Mouse (Mus musculus) c-Kit-positive CD71-negative TER-119-negative erythroid progenitor cells, embryonic 14.5 days (primary cell): ENCODE measurements around the gene Myo9b.

Experiments
- DNase-seq: peaks from one replicate; pipeline ENCODE4 v3.0.0-alpha.2; 2013; ENCODE audit warnings: low read depth

Gene Myo9b

GRCm38 (mm10) chr8:71385212-71385835 lies 112.8 kb downstream of the Myo9b start:
- DNase-seq = no peak

- DNase-seq = no peak
Observed at GRCm38 (mm10) chr8:71388267-71388666, 115.8 kb downstream of the Myo9b start.

GRCm38 (mm10) chr8:71391696-71392095 lies 119.2 kb downstream of the Myo9b start:
- no peak for DNase-seq

GRCm38 (mm10) chr8:71392391-71392790 lies 119.9 kb downstream of the Myo9b start:
- DNase-seq = no peak

GRCm38 (mm10) chr8:71392871-71393270 lies 120.4 kb downstream of the Myo9b start:
- no peak for DNase-seq

- DNase-seq = no peak
Observed at GRCm38 (mm10) chr8:71394481-71394880, 122.0 kb downstream of the Myo9b start.

GRCm38 (mm10) chr8:71395071-71395470 lies 122.6 kb downstream of the Myo9b start:
- no peak for DNase-seq

- no peak for DNase-seq
Observed at GRCm38 (mm10) chr8:71395629-71396028, 123.1 kb downstream of the Myo9b start, which contains the start of gene Ushbp1. Gene Ushbp1 (minus strand): TSS chr8:71395802.

GRCm38 (mm10) chr8:71396639-71397305 lies 124.3 kb downstream of the Myo9b start, which contains the start of gene Babam1:
Gene Babam1 (plus strand): TSS chr8:71396861.
- DNase-seq = peak; percentile 93

GRCm38 (mm10) chr8:71397701-71398100 lies 125.2 kb downstream of the Myo9b start:
- no peak for DNase-seq

- DNase-seq = no peak
Observed at GRCm38 (mm10) chr8:71400826-71401225, 128.3 kb downstream of the Myo9b start.

GRCm38 (mm10) chr8:71401454-71401853 lies 128.9 kb downstream of the Myo9b start:
- DNase-seq = no peak

- DNase-seq = no peak
Observed at GRCm38 (mm10) chr8:71402446-71402964, 130.0 kb downstream of the Myo9b start.

GRCm38 (mm10) chr8:71403107-71403885 lies 130.8 kb downstream of the Myo9b start:
- no peak for DNase-seq

- no peak for DNase-seq
Observed at GRCm38 (mm10) chr8:71404011-71404410, 131.5 kb downstream of the Myo9b start.

- DNase-seq = no peak
Observed at GRCm38 (mm10) chr8:71404951-71405351, 132.4 kb downstream of the Myo9b start.

GRCm38 (mm10) chr8:71405401-71406098 lies 133.0 kb downstream of the Myo9b start, which contains the start of gene Ankle1:
Gene Ankle1 (plus strand): TSS chr8:71406010.
- DNase-seq = peak; percentile 92

GRCm38 (mm10) chr8:71406099-71407015 lies 133.8 kb downstream of the Myo9b start:
- DNase-seq = peak; percentile 70

- DNase-seq = no peak
Observed at GRCm38 (mm10) chr8:71407441-71407840, 134.9 kb downstream of the Myo9b start.

- DNase-seq = no peak
Observed at GRCm38 (mm10) chr8:71408231-71408630, 135.7 kb downstream of the Myo9b start.
